Mouse (Mus musculus) B cell, adult 2 months (primary cell): ENCODE results near the gene Tpp1.

Experiments
- DNase-seq, 2 experiments: peaks; one replicate each; pipeline ENCODE4 v3.0.0; 2022

Tpp1 gene

GRCm38 (mm10) chr7:105751491-105752433 lies at the start of gene Tpp1:
Gene Tpp1, minus strand, starts transcription at chr7:105752235.
- DNase-seq = peak; percentile 93 to 96

DNA sequence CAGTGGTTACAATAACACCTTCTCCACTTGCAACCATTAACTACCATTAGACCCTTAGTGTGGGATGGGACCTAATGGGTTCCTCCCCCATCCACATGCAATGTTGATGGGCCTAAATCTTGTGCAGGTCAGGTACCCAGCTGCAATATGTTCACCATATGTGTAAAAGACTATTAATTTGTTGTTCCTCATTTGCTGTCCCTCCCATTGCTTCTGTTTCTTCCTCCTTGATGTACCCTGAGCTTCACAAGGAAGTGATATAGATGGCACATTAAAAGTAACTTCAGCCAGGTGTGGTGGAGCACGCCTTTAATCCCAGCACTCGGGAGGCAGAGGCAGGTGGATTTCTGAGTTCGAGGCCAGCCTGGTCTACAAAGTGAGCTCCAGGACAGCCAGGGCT lies 44.9 kb upstream of the Tpp1 start:
- no peak for DNase-seq

GRCm38 (mm10) chr7:105795759-105796366 lies 43.8 kb upstream of the Tpp1 start:
- DNase-seq = peak in 1 of 2 experiments; percentile 15

- no peak for DNase-seq
Measured at GRCm38 (mm10) chr7:105793701-105794100, 41.7 kb upstream of the Tpp1 start.

DNA sequence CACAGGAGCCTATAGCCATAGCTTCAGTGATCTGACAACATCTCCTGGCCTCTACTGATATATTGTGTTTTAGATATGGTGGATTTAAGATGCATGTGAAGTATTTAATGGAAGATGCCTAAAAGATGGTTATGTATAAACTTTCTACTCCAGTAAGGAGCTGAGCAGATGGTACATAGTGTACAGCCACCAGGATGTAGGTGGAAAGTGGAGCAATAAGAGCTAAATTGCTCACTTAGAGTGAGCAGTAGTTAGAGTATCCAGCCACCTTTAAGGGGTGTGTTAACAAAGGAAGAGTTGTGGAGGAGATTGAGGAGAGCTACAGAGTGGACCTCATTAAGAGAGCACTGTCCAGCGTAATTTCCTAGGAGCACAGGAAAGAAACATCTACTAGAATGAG lies 39.1 kb upstream of the Tpp1 start:
- no peak for DNase-seq

DNA sequence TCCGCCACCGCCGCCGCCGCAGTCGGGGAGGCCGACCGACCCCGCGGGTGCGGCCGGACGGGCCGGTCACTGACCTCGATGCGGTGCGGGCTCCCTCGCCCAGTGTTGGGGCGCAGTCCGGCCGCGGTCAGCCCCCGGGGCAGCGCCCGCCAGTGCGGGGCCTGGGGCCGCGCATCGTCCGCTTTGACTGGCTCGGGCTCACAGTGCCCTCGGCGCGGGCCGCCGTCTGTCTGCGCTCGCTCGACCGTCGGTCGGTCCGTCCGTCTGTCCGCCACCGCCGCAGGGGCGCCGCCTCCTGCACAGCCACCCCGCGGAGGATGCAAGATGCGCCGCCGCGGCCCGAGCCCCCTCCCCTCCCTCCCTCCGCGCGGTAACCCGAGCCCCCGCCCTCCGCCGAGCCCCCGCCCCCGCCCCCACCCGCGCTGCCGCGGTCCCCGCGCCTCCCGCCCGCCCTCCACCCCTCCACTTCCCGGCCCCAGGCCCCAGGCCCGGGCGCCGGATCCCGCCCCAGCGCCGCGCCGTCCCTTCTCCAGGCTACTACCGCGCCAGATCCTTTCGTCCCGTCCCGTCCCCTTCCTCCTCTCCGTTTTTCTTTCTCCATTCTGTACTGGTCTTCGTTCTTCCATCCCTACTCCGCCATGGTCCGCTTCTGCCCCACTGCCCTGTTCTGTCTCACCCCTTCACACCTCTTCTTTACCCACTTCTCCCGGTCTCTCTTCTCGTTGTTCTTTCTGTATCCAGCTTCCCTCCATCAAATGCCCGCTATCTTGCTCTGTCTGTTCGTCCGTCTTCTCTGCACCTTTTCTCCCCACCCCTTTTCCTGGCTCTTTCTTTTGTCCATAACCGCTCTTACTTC lies 35.5 kb upstream of the Tpp1 start, which contains the start of gene Dchs1:
Gene Dchs1 (minus strand): TSS at position 370 of the 856 bp plus-strand sequence.
- peak in 1 of 2 experiments; percentile 10 for DNase-seq

DNA sequence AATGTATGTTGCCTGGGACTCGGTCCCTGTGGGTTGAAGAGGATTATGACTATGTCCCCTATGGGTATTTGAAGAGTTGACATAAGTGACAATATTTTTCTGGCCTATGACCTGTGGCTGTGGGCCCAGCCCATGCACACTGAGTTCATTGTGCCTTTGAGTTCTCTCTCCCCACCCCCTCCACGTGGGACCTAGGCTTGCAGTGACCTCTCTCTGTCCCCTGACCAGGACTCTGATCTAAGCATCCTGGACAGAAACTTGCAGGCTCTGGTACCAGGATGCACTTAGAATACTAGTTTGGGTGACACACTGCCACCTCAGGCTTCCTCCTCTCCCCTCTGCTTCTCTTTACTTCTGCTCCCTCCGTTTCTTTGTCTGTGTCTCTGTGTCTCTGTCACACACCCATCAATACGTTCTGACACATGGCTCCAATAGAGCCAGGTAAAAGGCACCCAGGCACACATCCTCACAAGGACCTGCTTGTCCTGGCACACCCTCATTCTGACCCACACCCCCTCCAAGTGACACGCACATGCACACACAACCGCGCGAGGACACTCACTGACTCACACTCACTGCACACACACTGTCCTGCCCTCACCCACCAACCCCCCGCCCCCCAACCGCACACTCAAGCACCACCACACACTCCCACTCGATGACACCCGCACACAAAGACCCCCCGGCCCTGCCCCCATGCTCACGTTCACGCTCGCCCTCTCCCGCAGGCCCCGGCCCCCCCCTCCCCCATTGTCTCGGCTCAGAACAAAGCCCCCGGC lies 34.7 kb upstream of the Tpp1 start:
- no peak for DNase-seq

- DNase-seq = no peak
Measured at GRCm38 (mm10) chr7:105784556-105784955, 32.5 kb upstream of the Tpp1 start.

DNA sequence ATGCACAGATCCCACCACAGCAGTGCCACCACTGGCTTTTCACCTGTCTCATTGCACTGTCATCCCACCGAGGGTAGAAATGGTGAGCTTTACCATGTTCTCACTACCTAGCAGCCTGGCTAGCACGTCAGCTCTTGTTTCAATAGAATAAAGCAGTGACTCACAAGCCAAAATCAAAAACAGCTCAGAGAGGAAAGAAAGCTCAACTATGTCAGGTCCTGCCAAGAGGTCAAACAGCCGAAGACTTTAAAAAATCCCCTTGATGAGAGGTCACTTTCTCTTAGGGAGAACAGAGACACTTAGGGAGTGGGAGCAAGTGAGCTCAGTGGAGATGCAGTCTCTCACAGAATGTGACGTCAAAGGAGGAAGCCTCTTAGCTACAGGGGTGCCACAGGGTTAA lies 31.8 kb upstream of the Tpp1 start:
- DNase-seq = no peak

GRCm38 (mm10) chr7:105778553-105779265 lies 26.7 kb upstream of the Tpp1 start:
- DNase-seq = peak in 1 of 2 experiments; percentile 30

DNA sequence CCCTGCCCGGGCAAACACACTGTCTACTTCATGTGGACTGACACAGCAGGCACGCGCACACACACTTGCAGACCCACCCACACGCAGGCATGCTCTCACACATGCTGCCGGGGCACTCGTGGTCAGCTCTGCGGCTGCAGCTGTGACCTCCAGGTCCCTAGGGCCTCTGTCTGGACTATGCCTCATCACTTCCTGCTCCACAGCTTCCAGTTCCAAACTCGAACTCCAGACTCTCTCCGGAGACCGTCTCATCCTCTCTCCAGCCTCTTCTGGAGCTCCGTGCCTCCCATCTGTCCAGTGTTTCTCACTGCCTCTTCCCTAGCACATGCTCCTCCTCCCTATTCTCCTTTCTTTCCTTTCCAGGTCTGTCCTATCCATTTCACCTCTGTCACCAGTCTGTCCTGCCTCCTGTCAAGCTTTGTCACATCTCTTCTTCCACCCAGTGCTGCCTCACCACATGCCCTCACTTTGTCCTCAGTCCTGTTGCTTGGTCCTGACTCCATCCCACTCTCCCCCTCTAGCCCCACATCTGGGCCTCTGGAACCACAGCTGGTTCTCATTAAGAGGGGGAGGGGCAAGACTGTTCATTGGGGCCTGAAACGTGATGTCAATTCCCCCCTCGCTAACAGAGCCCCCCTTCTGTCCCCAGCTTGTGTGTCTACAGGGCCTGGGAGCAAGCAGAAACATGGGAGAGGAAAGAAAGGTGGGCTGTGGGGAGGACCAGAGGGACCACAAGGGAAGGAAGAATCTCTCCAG lies 25.9 kb upstream of the Tpp1 start:
- peak; percentile 22 to 37 for DNase-seq

DNA sequence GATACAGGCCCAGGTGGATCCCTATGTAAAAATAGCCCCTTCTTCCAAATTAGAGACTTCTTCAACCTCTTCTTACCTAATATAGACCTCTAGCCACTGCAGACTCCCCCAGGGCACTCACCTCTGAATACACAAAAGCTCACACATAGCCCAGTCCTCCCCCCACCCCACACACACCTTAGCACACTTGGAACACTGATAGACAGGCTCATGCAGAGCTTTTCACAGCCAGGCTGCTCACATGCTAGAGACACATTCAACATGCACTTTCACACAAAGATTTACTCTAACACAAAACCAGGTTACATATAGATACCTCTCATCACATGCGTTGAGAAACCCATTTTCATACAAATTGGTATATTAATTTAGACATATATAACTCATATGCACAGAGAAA lies 25.3 kb upstream of the Tpp1 start:
- DNase-seq = no peak

GRCm38 (mm10) chr7:105776026-105776425 lies 24.0 kb upstream of the Tpp1 start:
- DNase-seq = no peak

DNA sequence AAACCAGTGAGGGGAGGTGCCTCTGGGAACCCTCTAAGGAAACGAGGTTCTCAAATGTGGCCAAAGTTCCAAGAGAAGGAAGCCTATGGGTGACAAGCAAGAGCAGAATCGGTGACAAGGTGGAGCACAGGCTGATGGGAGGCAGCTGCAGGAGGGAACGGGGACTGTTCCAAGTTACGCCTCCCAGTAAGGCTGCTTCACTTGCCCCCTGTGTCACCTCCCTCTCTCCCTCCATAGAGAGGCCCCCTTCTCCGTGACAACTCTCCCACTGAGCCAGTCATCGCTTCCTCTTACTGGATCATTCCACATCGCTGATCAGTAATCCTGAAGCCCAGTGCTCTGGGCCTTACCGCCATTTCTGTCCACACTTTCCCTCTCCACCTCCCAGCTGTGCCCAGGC lies 22.6 kb upstream of the Tpp1 start:
- no peak for DNase-seq

DNA sequence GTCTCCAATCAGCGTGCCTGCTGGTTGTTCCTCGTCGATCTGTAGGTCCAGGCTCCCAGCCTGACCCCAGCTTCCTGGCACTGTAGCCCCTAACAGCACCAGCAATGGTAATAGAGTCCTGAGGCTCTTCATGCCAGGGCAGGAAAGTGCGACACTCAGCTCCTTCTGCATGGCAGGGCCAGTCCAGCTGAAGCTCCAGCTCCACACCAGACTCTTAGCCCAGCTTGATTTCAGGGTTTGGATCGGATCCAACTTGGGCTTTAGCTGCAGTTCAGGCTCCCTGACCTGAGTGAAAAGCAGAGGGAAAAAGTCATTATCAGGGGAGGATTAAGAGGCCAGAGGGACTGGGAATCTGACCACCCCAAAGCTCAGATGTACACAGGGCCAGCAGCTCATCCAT lies 21.0 kb upstream of the Tpp1 start:
- DNase-seq = no peak

DNA sequence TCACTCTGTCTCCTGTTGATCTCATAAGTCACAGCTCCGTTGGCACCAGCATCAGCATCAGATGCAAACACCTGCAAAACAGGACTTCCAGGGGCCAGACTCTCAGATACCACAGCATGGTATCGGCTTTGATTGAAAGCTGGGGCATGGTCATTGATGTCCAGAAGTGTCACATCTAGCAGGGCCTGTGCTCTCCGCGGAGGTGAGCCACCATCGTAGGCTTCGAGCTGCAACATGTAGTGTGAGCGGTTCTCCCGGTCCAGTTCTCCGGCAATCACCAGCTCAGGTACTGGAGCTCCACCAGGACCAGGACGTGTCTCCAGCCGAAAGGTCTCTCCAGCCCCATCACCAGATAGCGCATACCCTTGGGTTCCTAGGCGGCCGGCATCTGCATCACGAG lies 20.3 kb upstream of the Tpp1 start:
- DNase-seq = no peak

DNA sequence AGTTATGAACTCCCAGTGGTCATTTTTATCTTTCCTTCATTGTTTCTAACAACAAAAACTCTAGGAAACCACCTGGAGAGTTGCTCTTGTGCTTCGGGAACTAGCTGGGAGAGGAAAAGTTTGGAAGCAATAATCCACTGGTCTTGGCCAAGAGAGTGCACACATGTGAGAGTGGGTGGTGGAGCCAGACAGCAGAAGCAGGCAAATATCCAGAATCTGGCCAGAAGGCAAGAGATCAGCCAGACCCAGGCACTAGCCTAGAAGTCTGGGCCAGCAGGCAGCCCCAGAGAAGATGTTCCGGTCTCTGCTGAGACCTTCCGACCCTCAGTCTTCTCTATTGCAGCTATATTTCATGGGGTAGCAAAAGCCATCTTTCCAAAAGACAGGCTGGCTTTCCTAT lies 17.9 kb upstream of the Tpp1 start:
- DNase-seq = no peak

GRCm38 (mm10) chr7:105767729-105768165 lies 15.7 kb upstream of the Tpp1 start:
- DNase-seq = no peak

DNA sequence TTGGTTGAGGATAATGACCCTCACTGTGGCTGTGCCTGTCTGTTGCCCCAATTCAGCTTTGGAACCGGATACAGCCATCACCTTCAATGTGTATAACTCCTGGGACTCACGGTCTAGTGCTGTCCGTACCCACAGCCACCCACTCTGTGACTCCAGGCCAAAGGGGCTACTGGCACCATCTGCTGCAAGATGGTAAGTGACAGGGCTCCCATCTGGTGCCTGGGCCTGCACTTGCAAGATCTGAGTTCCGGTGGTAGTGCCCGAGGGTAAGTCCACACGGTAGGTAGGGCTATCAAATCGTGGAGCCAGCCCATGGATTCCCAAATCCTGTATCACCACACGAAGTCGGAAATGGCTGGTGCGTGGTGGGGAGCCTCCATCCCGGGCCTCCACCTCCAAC lies 12.3 kb upstream of the Tpp1 start:
- DNase-seq = no peak

DNA sequence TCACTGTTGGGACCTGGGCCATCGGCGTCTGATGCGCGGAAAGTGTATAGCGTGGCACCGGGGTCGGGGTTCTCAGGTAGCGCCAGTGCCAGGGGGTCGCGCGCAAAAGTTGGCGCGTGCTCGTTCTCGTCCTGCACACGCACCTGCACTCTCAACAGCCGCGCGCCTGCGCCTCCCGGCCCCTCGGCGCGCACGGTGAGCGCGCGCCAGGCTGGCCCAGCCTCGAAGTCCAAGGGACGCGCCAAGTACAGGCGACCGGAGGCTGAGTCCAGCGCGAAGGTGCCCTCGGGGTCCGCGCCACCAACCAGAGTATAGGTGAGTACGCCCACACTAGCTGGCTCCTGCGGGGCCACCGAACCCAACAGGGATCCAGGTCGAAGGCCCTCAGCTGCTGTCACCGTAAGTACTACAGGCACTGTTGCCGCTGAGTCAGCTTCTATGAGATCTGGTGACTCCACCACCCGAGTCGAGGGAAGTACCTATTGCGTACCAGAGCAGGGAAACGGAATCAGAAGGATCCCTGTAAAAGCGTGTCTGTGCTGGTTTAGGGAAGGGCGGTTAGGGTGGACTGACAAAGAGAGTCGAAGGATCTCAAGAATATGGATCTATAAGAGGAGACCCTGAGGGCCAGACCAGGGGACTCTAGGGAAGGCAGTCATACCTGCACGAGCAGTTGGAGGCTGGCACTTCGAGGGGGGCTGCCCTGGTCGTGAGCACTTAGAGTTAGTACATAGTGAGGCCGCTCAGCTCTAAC lies 10.7 kb upstream of the Tpp1 start:
- DNase-seq = no peak
